ENCODE assay signal across 26 mouse cellular contexts in genomic region chr9:34901888-34902287, GRCm38 (mm10).
DNase-seq lines count a peak whose midpoint lies in the region; ATAC-seq and TF ChIP-seq lines count a peak whose summit lies in the region.
"Had no signal": no experiment of that assay in that cellular context is flagged by ENCODE, and none has a peak within 500 bp of the region (broad histone marks: within the 10 kb centered on the region; RNA-seq: fewer than 3 reads in every experiment).

No protein-coding gene starts in this region.

- H3K4me1 ChIP-seq in forebrain, postnatal 0 days (ENCODE audit: insufficient read depth): no peaks in the 10 kb centered on the region
- peaks cover 9% of the 10 kb centered on the region for H3K4me1 ChIP-seq in forebrain, embryonic 10.5 days
- no peaks in the 10 kb centered on the region for H3K4me1 ChIP-seq in midbrain, postnatal 0 days (ENCODE audit: insufficient read depth, low read length)
- no peaks in the 10 kb centered on the region for H3K4me1 ChIP-seq in midbrain, embryonic 16.5 days (ENCODE audit: control insufficient read depth, insufficient read depth, low read length)
- H3K4me1 ChIP-seq: embryonic facial prominence, embryonic 12.5 days; intestine, embryonic 15.5 days; midbrain, embryonic 10.5 days had no signal

- H3K9me3 ChIP-seq in forebrain, postnatal 0 days (ENCODE audit: low read length): no peaks in the 10 kb centered on the region
- no peaks in the 10 kb centered on the region for H3K9me3 ChIP-seq in forebrain, embryonic 10.5 days
- no peaks in the 10 kb centered on the region for H3K9me3 ChIP-seq in midbrain, postnatal 0 days (ENCODE audit: low read length)
- no peaks in the 10 kb centered on the region for H3K9me3 ChIP-seq in midbrain, embryonic 16.5 days (replicated peaks; ENCODE audit: control insufficient read depth, low read length, poor library complexity, severe bottlenecking)
- H3K9me3 ChIP-seq: embryonic facial prominence, embryonic 12.5 days; heart, embryonic 12.5 days; intestine, embryonic 15.5 days; limb, embryonic 12.5 days; midbrain, embryonic 10.5 days had no signal

- no peak for TF ChIP-seq CTCF in forebrain, postnatal 0 days (IDR thresholded peaks at IDR 0.05; ENCODE audit: low read depth)
- TF ChIP-seq CTCF in midbrain, postnatal 0 days (IDR thresholded peaks at IDR 0.05): no peak

- 53% methylated on average over 2 of the region's 2 CpGs for WGBS in forebrain, postnatal 0 days
- WGBS in forebrain, embryonic 10.5 days: 63% methylated on average over 2 of the region's 2 CpGs
- WGBS in midbrain, postnatal 0 days: 67% methylated on average over 2 of the region's 2 CpGs
- WGBS in midbrain, embryonic 16.5 days: 58% methylated on average over 2 of the region's 2 CpGs

- H3K9ac ChIP-seq in forebrain, postnatal 0 days: no peak overlapping the region
- H3K9ac ChIP-seq in midbrain, postnatal 0 days (replicated peaks; ENCODE audit: low read length, poor library complexity, severe bottlenecking): no peak overlapping the region
- H3K9ac ChIP-seq in midbrain, embryonic 16.5 days (ENCODE audit: low read depth, low read length): no peak overlapping the region
- H3K9ac ChIP-seq: embryonic facial prominence, embryonic 12.5 days; heart, embryonic 12.5 days; intestine, embryonic 15.5 days; limb, embryonic 12.5 days; liver, postnatal 0 days had no signal

- H3K4me3 ChIP-seq in forebrain, postnatal 0 days (ENCODE audit: low read depth, low read length): no peak overlapping the region
- no peak overlapping the region for H3K4me3 ChIP-seq in forebrain, embryonic 10.5 days
- no peak overlapping the region for H3K4me3 ChIP-seq in midbrain, postnatal 0 days (ENCODE audit: low read depth, low read length)
- no peak overlapping the region for H3K4me3 ChIP-seq in midbrain, embryonic 16.5 days (ENCODE audit: low read depth, low read length)
- H3K4me3 ChIP-seq: embryonic facial prominence, embryonic 12.5 days; erythroblast, embryonic 14.5 days; heart, embryonic 12.5 days; intestine, embryonic 15.5 days; limb, embryonic 12.5 days; midbrain, embryonic 10.5 days had no signal

- H3K36me3 ChIP-seq in forebrain, postnatal 0 days (ENCODE audit: insufficient read depth): no peaks in the 10 kb centered on the region
- no peaks in the 10 kb centered on the region for H3K36me3 ChIP-seq in forebrain, embryonic 10.5 days (replicated peaks)
- H3K36me3 ChIP-seq in midbrain, postnatal 0 days (ENCODE audit: insufficient read depth, low read length): no peaks in the 10 kb centered on the region
- H3K36me3 ChIP-seq in midbrain, embryonic 16.5 days (ENCODE audit: control insufficient read depth, insufficient read depth, low read length): no peaks in the 10 kb centered on the region
- H3K36me3 ChIP-seq: embryonic facial prominence, embryonic 12.5 days; heart, embryonic 12.5 days; intestine, embryonic 15.5 days; limb, embryonic 12.5 days; midbrain, embryonic 10.5 days had no signal

- peak; percentile 53; the same call in 1 of the 2 replicates for ATAC-seq in forebrain, postnatal 0 days
- no peak for ATAC-seq in midbrain, postnatal 0 days (ENCODE audit: low FRiP score)
- no peak for ATAC-seq in midbrain, embryonic 16.5 days
- ATAC-seq in erythroblast, adult 5-6 weeks (replicated peaks; ENCODE audit: low FRiP score, poor library complexity, severe bottlenecking): no peak
- ATAC-seq: CD4-positive, CD25-positive, alpha-beta regulatory T cell, adult 4 months; forebrain, embryonic 14.5 days; intestine, embryonic 15.5 days; liver, postnatal 0 days; lung, postnatal 0 days had no signal

- no peak for DNase-seq in forebrain, postnatal 0 days
- no peak for DNase-seq in forebrain, embryonic 10.5 days (ENCODE audit: extremely low spot score, low spot score)
- DNase-seq in midbrain, postnatal 0 days (ENCODE audit: low spot score): peak; percentile 75
- peak; percentile 90 to 95 for DNase-seq in cerebellum, postnatal 10 days
- DNase-seq in B cell, adult 2 months: no peak
- DNase-seq: gastrocnemius, postnatal 14 days; heart, adult 18-20 months; heart, postnatal 10 days; kidney, adult 8-10 months; kidney, postnatal 10 days; liver, postnatal 0 days; thymus, adult 18-20 months; thymus, postnatal 36 days had no signal

- H3K27ac ChIP-seq in forebrain, postnatal 0 days (ENCODE audit: low read depth, low read length): no peak overlapping the region
- no peak overlapping the region for H3K27ac ChIP-seq in forebrain, embryonic 10.5 days
- no peak overlapping the region for H3K27ac ChIP-seq in midbrain, postnatal 0 days (ENCODE audit: low read depth, low read length)
- H3K27ac ChIP-seq in midbrain, embryonic 16.5 days (ENCODE audit: low read length): no peak overlapping the region
- H3K27ac ChIP-seq: embryonic facial prominence, embryonic 12.5 days; intestine, embryonic 15.5 days; limb, embryonic 12.5 days; macrophage; midbrain, embryonic 10.5 days had no signal

- no peak overlapping the region for H3K4me2 ChIP-seq in forebrain, postnatal 0 days (ENCODE audit: low read depth)
- no peak overlapping the region for H3K4me2 ChIP-seq in midbrain, postnatal 0 days (ENCODE audit: low read depth, low read length, poor library complexity, severe bottlenecking)
- H3K4me2 ChIP-seq in midbrain, embryonic 16.5 days (ENCODE audit: low read length): no peak overlapping the region
- H3K4me2 ChIP-seq: embryonic facial prominence, embryonic 12.5 days; heart, embryonic 12.5 days; intestine, embryonic 15.5 days; limb, embryonic 12.5 days; liver, embryonic 11.5 days had no signal

- H3K27me3 ChIP-seq in forebrain, postnatal 0 days (ENCODE audit: insufficient read depth, low read length): no peaks in the 10 kb centered on the region
- H3K27me3 ChIP-seq in forebrain, embryonic 10.5 days (ENCODE audit: poor library complexity, severe bottlenecking): no peaks in the 10 kb centered on the region
- no peaks in the 10 kb centered on the region for H3K27me3 ChIP-seq in midbrain, postnatal 0 days (ENCODE audit: insufficient read depth, low read length)
- H3K27me3 ChIP-seq in midbrain, embryonic 16.5 days (ENCODE audit: control insufficient read depth, insufficient read depth, low read depth, low read length): no peaks in the 10 kb centered on the region
- H3K27me3 ChIP-seq: embryonic facial prominence, embryonic 12.5 days; heart, embryonic 12.5 days; intestine, embryonic 15.5 days had no signal

Comparison
In these comparisons a context has a peak if more than half of its experiments do, and no peak if none do; other contexts are left out.
1. DNase-seq: peak in midbrain, postnatal 0 days (single experiment) and cerebellum, postnatal 10 days (2 of 2); none in forebrain, postnatal 0 days (single experiment), forebrain, embryonic 10.5 days (single experiment) and B cell, adult 2 months (0 of 2).